Mouse (Mus musculus): ENCODE measurements around the gene Col4a3bp. TPM values are rescaled to one million over a fixed set of nuclear protein-coding genes. Genes with fewer than 3 reads are reported as not detected.

Col4a3bp gene
- polyA plus RNA-seq, 1 experiment, result 54.8 TPM

DNA sequence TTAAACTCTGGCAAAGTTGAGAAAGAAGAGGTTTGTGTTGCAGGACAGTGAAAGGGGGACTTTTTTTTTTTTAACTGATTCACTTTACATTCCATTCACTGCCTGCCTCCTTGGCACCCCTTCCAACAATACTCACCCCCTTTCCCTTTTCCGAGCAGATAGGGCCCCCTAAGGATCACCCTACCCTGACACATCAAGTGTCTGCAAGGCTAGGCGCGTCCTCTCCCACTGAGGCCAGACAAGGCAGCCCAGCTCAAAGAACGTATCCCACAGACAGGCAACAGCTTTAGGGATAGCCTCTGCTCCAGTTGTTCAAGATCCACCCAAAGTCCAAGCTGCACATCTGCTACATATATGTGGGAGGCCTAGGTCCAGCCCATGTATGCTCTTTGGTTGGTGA is 51.7 kb downstream of the Col4a3bp start:
- no peak overlapping the region for H3K27ac ChIP-seq (ENCODE audit: insufficient read depth, low read length)
- no peaks in the 10 kb centered on the region for H3K27me3 ChIP-seq (ENCODE audit: control insufficient read depth, insufficient read depth, low read length)
- H3K4me3 ChIP-seq (replicated peaks; ENCODE audit: insufficient read depth, low read depth, low read length), result no peak overlapping the region
- peaks cover 4% of the 10 kb centered on the region; the same call in 1 of the 2 replicates for H3K4me1 ChIP-seq (ENCODE audit: control insufficient read depth, insufficient read depth, low read length)
- DNase-seq, result no peak
- WGBS, result 53% methylated on average over 4 of the region's 4 CpGs
- TF ChIP-seq POLR2A (IDR thresholded peaks at IDR 0.05; ENCODE audit: borderline replicate concordance, insufficient read depth, low read length), result no peak
- TF ChIP-seq CTCF (IDR thresholded peaks at IDR 0.05; ENCODE audit: borderline replicate concordance, insufficient read depth, low read depth, low read length), result no peak

DNA sequence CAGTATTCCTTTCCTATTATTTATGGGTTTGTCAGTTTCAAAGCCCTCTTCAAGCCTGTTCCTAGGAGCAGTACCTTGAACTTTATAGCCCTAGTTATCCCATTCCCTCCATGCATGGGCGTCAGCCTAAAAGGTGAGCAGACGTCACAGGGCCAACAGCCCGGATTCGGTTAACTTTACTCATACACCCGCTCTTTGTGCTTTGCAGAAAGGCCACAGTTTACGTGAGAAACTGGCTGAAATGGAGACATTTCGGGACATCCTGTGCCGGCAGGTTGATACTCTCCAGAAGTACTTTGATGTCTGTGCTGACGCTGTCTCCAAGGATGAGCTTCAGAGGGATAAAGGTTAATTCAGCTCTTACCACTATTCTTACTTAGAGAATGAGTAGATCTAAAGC is 56.8 kb downstream of the Col4a3bp start:
- DNase-seq, result no peak
- WGBS, result 96% methylated on average over 9 of the region's 9 CpGs
- no peak for TF ChIP-seq POLR2A (IDR thresholded peaks at IDR 0.05; ENCODE audit: borderline replicate concordance, insufficient read depth, low read length)
- TF ChIP-seq CTCF (IDR thresholded peaks at IDR 0.05; ENCODE audit: borderline replicate concordance, insufficient read depth, low read depth, low read length), result no peak
- Histone ChIP-seq H3K4me1 (ENCODE audit: control insufficient read depth, insufficient read depth, low read length) (no peaks in the 10 kb centered on the region), H3K27me3 (ENCODE audit: control insufficient read depth, insufficient read depth, low read length) (no peaks in the 10 kb centered on the region), H3K4me3 (replicated peaks; ENCODE audit: insufficient read depth, low read depth, low read length) (no peak overlapping the region), H3K27ac (ENCODE audit: insufficient read depth, low read length) (no peak overlapping the region)

DNA sequence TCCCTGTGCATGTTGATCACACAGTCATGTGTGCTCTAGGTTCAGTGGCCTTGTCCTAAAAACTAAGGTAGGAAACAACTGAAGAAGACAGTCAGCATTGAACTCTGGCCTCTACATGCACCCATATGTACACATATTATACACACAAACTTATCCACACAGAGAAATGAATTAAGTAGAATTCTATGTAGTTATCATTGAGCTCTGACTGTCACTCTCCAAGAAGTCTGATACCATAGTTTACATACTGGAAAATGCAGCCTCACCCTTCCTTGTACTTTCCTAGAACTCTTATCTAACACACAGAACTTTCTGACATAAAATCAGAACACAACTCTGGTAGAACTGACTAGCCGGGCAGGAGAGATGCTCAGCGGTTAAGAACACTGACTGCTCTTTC is 61.8 kb downstream of the Col4a3bp start:
- Histone ChIP-seq H3K27me3 (ENCODE audit: control insufficient read depth, insufficient read depth, low read length) (no peaks in the 10 kb centered on the region), H3K27ac (ENCODE audit: insufficient read depth, low read length) (no peak overlapping the region), H3K4me3 (replicated peaks; ENCODE audit: insufficient read depth, low read depth, low read length) (no peak overlapping the region), H3K4me1 (ENCODE audit: control insufficient read depth, insufficient read depth, low read length) (no peaks in the 10 kb centered on the region)
- DNase-seq, result no peak
- WGBS, result 97% methylated on average over 2 of the region's 2 CpGs
- TF ChIP-seq POLR2A (IDR thresholded peaks at IDR 0.05; ENCODE audit: borderline replicate concordance, insufficient read depth, low read length), result no peak
- no peak for TF ChIP-seq CTCF (IDR thresholded peaks at IDR 0.05; ENCODE audit: borderline replicate concordance, insufficient read depth, low read depth, low read length)

DNA sequence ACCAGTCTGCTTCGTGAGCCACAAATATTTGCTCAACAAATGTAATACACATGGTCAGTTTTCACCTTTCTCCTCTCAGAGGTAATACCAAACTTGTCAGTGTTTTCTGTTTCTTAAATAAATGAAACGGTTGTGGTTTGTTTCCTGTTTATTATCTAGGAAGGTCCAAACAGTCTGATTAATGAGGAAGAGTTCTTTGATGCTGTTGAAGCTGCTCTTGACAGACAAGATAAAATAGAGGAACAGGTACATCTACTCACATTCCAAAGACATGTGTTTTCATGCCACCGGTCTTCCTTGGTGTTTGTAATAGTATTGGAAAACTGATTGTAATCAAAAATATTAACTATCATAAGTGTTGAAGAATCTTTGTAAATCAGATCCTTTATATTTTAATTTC is 72.2 kb downstream of the Col4a3bp start:
- H3K27ac ChIP-seq (ENCODE audit: insufficient read depth, low read length), result no peak overlapping the region
- 94% methylated on average over 3 of the region's 3 CpGs for WGBS
- no peaks in the 10 kb centered on the region for H3K4me1 ChIP-seq (ENCODE audit: control insufficient read depth, insufficient read depth, low read length)
- no peak overlapping the region for H3K4me3 ChIP-seq (replicated peaks; ENCODE audit: insufficient read depth, low read depth, low read length)
- H3K27me3 ChIP-seq (ENCODE audit: control insufficient read depth, insufficient read depth, low read length), result no peaks in the 10 kb centered on the region
- DNase-seq, result no peak
- no peak for TF ChIP-seq CTCF (IDR thresholded peaks at IDR 0.05; ENCODE audit: borderline replicate concordance, insufficient read depth, low read depth, low read length)
- no peak for TF ChIP-seq POLR2A (IDR thresholded peaks at IDR 0.05; ENCODE audit: borderline replicate concordance, insufficient read depth, low read length)

DNA sequence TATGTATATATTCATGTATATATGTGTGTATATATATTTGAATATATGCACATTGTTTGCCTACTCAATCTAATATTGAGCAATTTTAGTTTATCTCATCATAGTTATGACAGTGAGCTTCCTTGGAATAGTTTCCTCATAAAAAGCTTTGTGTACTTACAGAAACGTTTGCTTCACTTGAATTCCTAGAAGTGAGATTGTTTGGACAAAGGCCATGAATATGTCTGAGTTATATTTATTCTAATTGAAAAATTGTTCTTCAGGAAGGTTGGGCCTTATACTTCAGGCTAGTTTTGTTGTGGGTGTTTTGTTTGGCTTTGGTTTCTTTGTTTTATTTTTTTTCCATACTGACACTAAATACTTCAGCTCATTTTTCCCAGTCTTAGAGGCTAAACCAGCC is 78.5 kb downstream of the Col4a3bp start:
- H3K4me1 ChIP-seq (ENCODE audit: control insufficient read depth, insufficient read depth, low read length), result peaks cover 3% of the 10 kb centered on the region
- no peaks in the 10 kb centered on the region for H3K27me3 ChIP-seq (ENCODE audit: control insufficient read depth, insufficient read depth, low read length)
- H3K4me3 ChIP-seq (replicated peaks; ENCODE audit: insufficient read depth, low read depth, low read length), result no peak overlapping the region
- TF ChIP-seq POLR2A (IDR thresholded peaks at IDR 0.05; ENCODE audit: borderline replicate concordance, insufficient read depth, low read length) (no peak), CTCF (IDR thresholded peaks at IDR 0.05; ENCODE audit: borderline replicate concordance, insufficient read depth, low read depth, low read length) (no peak)
- WGBS, result 13% methylated on average over 1 of the region's 1 CpGs
- no peak for DNase-seq
- H3K27ac ChIP-seq (ENCODE audit: insufficient read depth, low read length), result no peak overlapping the region

DNA sequence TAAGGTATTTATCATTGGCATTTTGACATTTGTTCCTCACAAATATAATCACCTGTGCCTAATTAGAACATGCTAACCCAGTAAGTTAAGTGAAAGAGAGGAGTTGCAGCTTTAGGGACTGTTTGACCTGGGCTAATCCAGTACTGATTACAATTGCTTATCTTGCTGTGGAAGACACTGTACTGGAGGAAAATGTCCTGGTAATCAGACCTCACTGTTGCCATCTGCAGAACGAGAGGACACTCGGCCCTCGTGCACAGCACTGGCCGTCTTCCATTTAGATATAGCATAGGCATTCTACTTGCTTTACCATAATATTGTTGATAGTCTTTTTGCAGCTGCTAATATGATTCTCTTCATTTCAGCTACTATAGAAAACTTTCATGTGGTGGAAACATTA is 88.0 kb downstream of the Col4a3bp start:
- Histone ChIP-seq H3K4me3 (replicated peaks; ENCODE audit: insufficient read depth, low read depth, low read length) (no peak overlapping the region), H3K27ac (ENCODE audit: insufficient read depth, low read length) (no peak overlapping the region), H3K27me3 (ENCODE audit: control insufficient read depth, insufficient read depth, low read length) (no peaks in the 10 kb centered on the region), H3K4me1 (ENCODE audit: control insufficient read depth, insufficient read depth, low read length) (no peaks in the 10 kb centered on the region)
- TF ChIP-seq CTCF (IDR thresholded peaks at IDR 0.05; ENCODE audit: borderline replicate concordance, insufficient read depth, low read depth, low read length) (no peak), POLR2A (IDR thresholded peaks at IDR 0.05; ENCODE audit: borderline replicate concordance, insufficient read depth, low read length) (no peak)
- 93% methylated on average over 4 of the region's 4 CpGs for WGBS
- DNase-seq, result no peak

DNA sequence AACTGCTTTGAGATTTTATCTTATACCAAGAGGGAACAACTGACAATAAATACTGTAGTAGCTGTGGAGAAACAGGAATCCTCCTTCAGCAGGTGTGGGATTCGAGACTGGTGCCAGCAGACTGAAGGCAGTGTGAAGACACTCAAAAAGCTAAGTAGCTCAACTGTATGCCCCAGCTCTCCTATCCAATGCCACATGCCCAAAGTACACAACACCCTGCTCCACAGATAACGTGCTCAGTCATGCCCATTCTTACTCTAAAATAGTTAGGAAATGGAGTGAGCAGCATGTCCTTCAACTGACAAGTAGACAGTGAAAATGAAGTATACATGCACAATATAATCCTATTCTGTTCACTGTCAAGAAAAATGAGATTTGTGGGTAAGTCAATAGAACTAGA is 101.8 kb downstream of the Col4a3bp start:
- DNase-seq, result no peak
- Histone ChIP-seq H3K4me3 (replicated peaks; ENCODE audit: insufficient read depth, low read depth, low read length) (no peak overlapping the region), H3K27ac (ENCODE audit: insufficient read depth, low read length) (no peak overlapping the region), H3K4me1 (ENCODE audit: control insufficient read depth, insufficient read depth, low read length) (no peaks in the 10 kb centered on the region), H3K27me3 (ENCODE audit: control insufficient read depth, insufficient read depth, low read length) (no peaks in the 10 kb centered on the region)
- WGBS, result 18% methylated on average over 2 of the region's 2 CpGs
- TF ChIP-seq CTCF (IDR thresholded peaks at IDR 0.05; ENCODE audit: borderline replicate concordance, insufficient read depth, low read depth, low read length) (no peak), POLR2A (IDR thresholded peaks at IDR 0.05; ENCODE audit: borderline replicate concordance, insufficient read depth, low read length) (no peak)

DNA sequence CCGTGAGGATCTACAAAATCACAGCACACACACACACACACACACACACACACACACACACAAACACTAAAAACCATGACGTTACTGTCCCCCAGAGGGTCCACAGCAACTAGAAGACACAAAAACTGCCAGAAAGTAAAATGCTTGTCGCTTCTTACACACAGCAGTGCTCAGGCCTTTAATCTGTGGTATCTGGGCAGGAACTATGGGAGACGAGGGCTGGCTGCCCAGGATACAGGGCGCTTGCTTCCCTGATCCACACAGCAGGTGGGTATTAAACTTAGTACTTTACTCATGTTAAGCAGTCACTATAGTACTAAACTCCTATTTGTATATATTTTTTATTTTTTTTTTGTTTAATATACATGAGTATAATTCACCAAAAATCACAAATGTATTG is 103.4 kb downstream of the Col4a3bp start:
- Histone ChIP-seq H3K27ac (ENCODE audit: insufficient read depth, low read length) (no peak overlapping the region), H3K4me1 (ENCODE audit: control insufficient read depth, insufficient read depth, low read length) (no peaks in the 10 kb centered on the region), H3K4me3 (replicated peaks; ENCODE audit: insufficient read depth, low read depth, low read length) (no peak overlapping the region), H3K27me3 (ENCODE audit: control insufficient read depth, insufficient read depth, low read length) (no peaks in the 10 kb centered on the region)
- TF ChIP-seq POLR2A (IDR thresholded peaks at IDR 0.05; ENCODE audit: borderline replicate concordance, insufficient read depth, low read length) (no peak), CTCF (IDR thresholded peaks at IDR 0.05; ENCODE audit: borderline replicate concordance, insufficient read depth, low read depth, low read length) (no peak)
- WGBS, result 26% methylated on average over 5 of the region's 5 CpGs
- no peak for DNase-seq

Data from cerebellum, adult 2 months (tissue).